Mouse (Mus musculus) ovary, postnatal 14 days (tissue): ENCODE data around the gene Plk3.

Source experiments
- DNase-seq: peaks from one replicate; pipeline ENCODE4 v3.0.0; 2022; ENCODE audit warnings: low spot score

Gene Plk3

DNA sequence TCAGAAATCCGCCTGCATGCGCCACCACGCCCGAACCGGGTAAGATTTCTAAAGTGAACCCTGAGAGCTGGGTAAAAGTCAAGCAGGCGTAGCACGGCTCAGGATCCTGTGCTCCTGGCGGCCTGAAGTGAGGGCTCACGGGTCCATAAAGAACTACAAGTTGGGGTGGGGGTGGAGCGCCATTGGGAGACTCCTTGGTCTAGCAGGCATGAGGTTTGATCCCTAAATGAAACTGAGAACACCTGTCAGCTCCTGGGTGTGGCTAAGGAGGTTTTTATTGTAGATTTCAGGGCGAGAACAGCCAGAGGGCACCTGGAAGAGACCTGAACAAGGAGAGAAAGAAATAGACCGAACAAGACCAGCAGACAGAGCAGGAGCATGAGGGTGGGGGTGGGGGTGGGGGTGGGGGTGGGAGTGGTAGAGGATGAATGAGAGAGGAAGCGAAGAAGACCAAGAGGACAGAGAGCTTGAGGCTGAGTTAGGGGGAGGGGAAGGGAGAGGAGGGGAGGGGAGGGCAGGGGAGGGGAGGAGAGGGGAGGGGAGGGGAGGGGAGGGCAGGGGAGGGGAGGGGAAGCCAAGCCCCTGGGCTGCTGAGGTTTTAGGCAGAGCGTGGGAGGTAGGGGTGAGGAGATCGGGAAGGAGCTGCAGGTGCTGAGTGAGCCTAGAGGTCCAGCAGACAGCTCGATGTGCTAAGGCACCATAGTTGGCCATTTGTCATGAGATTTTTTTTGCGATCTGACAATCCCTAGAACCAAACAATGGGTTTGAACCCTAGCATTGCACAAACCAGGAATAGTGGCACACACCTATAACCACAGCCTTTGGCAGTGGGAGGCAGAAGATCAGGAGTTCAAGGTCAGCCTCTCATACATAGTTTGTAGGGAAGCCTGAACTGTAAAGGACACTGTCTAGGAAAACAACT lies 4.8 kb upstream of the Plk3 start:
- DNase-seq, result no peak

GRCm38 (mm10) chr4:117136034-117136433 lies 2.3 kb upstream of the Plk3 start:
- no peak for DNase-seq

GRCm38 (mm10) chr4:117134601-117134995 lies 835 bp upstream of the Plk3 start:
- no peak for DNase-seq

GRCm38 (mm10) chr4:117133366-117133796 lies 382 bp downstream of the Plk3 start:
- DNase-seq, result no peak

GRCm38 (mm10) chr4:117132794-117133143 lies 994 bp downstream of the Plk3 start:
- no peak for DNase-seq

GRCm38 (mm10) chr4:117131890-117132793 lies 1.6 kb downstream of the Plk3 start:
- no peak for DNase-seq

DNA sequence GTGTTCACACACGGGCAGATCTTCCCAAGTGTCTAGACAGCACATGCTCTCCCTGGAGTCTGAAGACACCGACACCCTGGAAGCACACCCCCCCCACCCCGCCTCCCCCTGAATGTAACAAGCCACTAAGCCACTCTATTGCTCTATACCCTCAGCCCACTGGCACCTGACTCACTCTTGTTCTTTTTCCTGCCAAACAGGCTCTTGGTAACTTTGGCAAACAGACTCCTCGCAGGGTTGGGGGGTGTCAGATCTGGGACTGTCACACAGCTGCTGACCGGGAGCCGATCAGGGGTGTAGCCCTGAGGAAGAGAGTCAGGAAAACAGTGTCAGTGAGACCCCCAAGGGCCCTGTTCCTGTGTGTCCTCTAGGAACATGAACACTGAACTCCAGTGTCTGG lies 2.6 kb downstream of the Plk3 start:
- DNase-seq, result no peak

DNA sequence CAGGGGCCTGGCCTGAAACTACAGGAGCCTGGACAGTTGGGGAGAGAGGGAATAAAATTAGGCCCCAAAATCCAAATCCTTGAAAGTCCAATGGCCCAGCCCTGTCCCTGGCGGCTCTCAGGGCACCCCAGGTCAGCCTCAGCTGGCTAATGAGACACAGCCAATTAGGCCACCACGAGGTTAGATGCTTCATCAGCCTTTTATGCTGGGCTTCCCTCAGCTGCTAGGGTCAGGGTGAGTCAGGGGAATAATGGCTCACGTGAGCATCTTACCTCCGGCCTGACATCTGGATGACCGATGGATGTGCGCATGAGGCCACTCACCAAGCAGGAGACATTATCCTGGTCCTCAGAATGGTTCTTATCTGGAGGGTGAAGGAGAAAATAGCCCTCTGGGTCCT lies 3.0 kb downstream of the Plk3 start:
- DNase-seq, result no peak

GRCm38 (mm10) chr4:117127991-117128686 lies 5.6 kb downstream of the Plk3 start:
- DNase-seq, result no peak

- DNase-seq, result no peak
These were observed 7.0 kb downstream of the Plk3 start, which contains the start of gene Tctex1d4 for GRCm38 (mm10) chr4:117126675-117127290. TSS of gene Tctex1d4 (plus strand) at chr4:117126794.

DNA sequence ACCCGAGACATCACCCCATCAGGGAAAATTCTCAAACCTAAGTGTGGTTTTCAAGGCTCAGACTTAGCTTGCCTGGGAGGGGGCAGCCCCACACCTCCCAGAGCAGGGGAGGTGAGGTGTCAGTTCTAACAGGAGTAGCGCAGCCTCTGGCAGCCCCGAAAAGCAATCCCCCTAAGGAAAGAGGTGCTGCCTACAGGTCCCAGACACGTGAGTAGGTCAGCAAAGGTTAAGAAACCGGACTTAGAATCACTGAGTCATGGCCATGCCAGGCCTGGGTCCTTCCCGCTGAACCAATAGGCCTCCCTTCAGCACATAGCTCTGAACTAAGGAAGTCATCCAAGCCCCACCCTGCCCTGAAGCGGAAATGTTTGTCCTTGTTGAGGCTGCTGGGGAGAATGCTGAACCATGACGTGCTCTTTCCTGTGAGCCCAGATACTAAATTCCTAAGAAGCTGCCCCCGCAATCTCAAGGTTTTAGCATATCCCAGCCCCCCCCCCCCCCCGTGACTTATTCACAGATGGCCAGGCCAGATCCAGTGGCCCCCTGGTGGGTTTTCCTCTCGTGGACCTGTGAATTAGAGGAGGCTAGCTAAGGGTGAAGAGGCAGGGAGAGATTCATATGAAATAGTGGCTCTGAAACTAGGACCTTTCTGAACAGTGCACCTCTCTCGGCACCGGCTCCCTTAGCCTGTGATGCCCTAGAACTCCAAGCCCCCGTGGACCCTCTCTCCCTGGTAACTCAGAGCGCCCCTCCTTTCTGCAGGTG lies 7.7 kb downstream of the Plk3 start:
- DNase-seq, result no peak

- peak; percentile 64 for DNase-seq
These were observed 8.3 kb downstream of the Plk3 start, which contains the start of gene Btbd19 for GRCm38 (mm10) chr4:117125348-117125909. TSS of gene Btbd19 (minus strand) at chr4:117125725.

GRCm38 (mm10) chr4:117124518-117125347 lies 9.0 kb downstream of the Plk3 start:
- DNase-seq, result no peak

DNA sequence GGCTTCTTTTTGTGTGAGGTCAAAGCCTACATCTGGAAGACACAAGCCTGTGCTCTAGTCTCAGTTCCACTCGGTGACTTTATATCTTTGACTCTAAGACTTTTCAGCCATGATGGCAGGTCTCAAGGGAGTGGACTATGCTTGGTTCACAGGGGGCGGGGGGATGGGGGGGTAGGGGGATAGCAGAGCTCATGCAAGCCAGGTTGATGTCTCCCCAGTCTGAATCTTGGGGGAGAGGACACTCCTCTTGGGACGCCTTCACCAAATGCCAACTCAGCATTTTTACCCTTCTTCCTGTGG lies 9.6 kb downstream of the Plk3 start:
- DNase-seq, result no peak

DNA sequence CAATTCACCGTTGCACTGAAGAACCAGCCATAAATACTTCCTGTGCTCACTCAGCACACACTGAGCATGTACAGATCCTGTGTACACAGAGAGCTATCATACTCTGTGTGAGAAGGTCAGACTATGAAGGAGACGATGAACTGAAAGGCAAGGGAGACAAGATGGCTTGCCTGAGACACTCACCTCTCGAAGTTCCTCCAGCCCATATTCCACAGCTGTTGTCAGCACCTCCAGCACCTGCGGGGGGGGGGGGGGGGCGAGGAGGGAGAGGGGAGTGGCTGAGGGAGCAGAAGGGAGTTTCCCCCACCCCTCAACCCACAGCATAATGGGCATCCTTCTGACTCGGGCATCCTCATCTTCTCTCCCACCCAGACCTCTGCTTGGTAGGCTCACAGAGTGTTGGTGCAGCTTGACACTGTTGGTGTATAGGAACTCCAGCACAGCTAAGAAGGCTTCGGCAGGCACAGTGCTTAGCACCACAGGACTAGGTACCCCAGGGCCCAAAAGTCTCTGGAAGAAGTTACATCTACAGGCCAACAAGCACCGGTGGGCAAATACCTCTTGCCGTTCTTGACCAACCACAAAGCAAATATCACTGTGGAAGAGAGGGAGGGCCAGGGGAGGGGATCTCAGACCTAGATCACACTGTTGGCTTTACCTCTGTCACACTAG lies 10.1 kb downstream of the Plk3 start:
- no peak for DNase-seq

GRCm38 (mm10) chr4:117122209-117122608 lies 11.6 kb downstream of the Plk3 start:
- no peak for DNase-seq

GRCm38 (mm10) chr4:117120445-117121414 lies 13.0 kb downstream of the Plk3 start:
- DNase-seq, result peak; percentile 84

GRCm38 (mm10) chr4:117120052-117120444 lies 13.7 kb downstream of the Plk3 start:
- DNase-seq, result no peak
